Mouse (Mus musculus): Measurements from ENCODE around the gene Fbxo46.

GRCm38 (mm10) chr7:19121686-19122085 is 2.0 kb downstream of the Fbxo46 start:
- TF ChIP-seq POLR2A (IDR thresholded peaks at IDR 0.05; ENCODE audit: extremely low read depth, insufficient read depth, low read length): no peak
- no peak for TF ChIP-seq CTCF (IDR thresholded peaks at IDR 0.05; ENCODE audit: extremely low read depth, insufficient read depth, low read length)

Data from cortical plate, adult 2 months (tissue).